Mouse (Mus musculus): ENCODE measurements around the gene Cuedc1. TPM values are rescaled to one million over a fixed set of nuclear protein-coding genes. Genes with fewer than 3 reads are reported as not detected.
A peak's percentile ranks its signal among the peaks of the same experiment; 100 is the strongest.

Gene Cuedc1
- polyA plus RNA-seq, 1 experiment from 2014 or later, result 17.4 TPM

DNA sequence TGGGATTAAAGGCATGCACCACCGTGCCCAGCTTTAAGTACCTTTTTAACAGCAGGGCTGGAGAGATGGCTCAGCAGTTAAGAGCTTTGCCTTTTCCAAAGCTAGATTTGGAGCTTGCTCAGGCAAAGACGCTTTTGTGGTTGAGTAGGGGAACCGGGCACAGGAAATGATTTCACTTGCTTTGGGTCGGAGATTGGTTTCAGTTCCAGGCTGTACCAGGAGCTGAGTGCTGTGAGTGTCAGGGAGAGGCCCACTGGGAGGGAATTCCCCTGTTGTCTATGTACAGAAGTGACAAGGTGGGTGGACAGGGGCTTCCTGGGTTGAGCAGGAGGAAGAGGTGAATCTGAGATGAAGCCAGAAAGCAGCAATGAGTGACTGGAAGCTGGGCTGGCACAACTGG, 9.5 kb downstream of the Cuedc1 start:
- Histone ChIP-seq H3K4me2 (ENCODE audit: low read depth, low read length) (no peak overlapping the region), H3K27me3 (replicated peaks; ENCODE audit: control insufficient read depth, insufficient read depth, low read length) (no peaks in the 10 kb centered on the region), H3K36me3 (ENCODE audit: control insufficient read depth, insufficient read depth, low read length) (no peaks in the 10 kb centered on the region), H3K4me3 (ENCODE audit: low read depth, low read length) (no peak overlapping the region), H3K4me1 (ENCODE audit: control insufficient read depth, insufficient read depth, low read length) (peaks cover 16% of the 10 kb centered on the region), H3K9me3 (ENCODE audit: control insufficient read depth, low read length) (no peaks in the 10 kb centered on the region), H3K9ac (ENCODE audit: low read depth, low read length) (no peak overlapping the region), H3K27ac (replicated peaks; ENCODE audit: low read depth, low read length) (no peak overlapping the region)
- DNase-seq (ENCODE audit: low spot score) (no peak), ATAC-seq (ENCODE audit: low read depth) (no peak)
- 64% methylated on average over 4 of the region's 4 CpGs for whole genome bisulfite sequencing

DNA sequence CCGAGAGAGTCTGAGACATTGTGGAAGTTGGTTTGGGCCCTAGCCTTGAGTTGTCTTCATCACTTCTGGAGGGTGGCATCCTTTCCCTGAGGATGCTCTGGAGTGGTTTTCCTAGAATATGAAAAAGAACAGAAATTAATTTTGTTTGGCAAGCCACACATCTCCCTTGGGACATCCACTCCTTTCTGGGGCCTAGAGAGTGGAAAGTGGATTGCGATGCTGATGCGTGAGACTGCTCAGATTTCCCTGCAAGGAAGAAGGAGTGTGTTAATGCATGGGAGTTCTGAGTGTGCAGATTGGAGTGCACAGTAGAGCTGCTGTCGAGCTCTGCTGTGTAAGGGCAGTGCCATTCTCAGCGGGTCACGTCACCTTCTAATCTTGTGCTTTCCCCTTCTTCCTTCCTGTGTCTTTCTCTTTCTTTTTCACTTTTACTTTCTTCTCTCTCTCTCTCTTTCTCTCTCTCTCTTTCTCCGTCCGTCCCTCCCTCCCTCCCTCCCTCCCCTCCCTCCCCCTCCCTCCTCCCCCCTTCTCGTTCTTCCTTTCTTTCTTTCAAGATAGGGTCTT, 12.3 kb downstream of the Cuedc1 start:
- no peak for DNase-seq (ENCODE audit: low spot score)
- Histone ChIP-seq H3K4me3 (ENCODE audit: low read depth, low read length) (no peak overlapping the region), H3K27ac (replicated peaks; ENCODE audit: low read depth, low read length) (no peak overlapping the region), H3K9ac (ENCODE audit: low read depth, low read length) (no peak overlapping the region), H3K9me3 (ENCODE audit: control insufficient read depth, low read length) (no peaks in the 10 kb centered on the region), H3K27me3 (replicated peaks; ENCODE audit: control insufficient read depth, insufficient read depth, low read length) (no peaks in the 10 kb centered on the region), H3K4me2 (ENCODE audit: low read depth, low read length) (no peak overlapping the region), H3K36me3 (ENCODE audit: control insufficient read depth, insufficient read depth, low read length) (no peaks in the 10 kb centered on the region), H3K4me1 (ENCODE audit: control insufficient read depth, insufficient read depth, low read length) (peaks cover 35% of the 10 kb centered on the region)
- no peak for ATAC-seq (ENCODE audit: low read depth)
- WGBS, result 66% methylated on average over 9 of the region's 9 CpGs

- no peak for DNase-seq (ENCODE audit: low spot score)
- Histone ChIP-seq H3K9ac (ENCODE audit: low read depth, low read length) (no peak overlapping the region), H3K4me1 (ENCODE audit: control insufficient read depth, insufficient read depth, low read length) (peaks cover 26% of the 10 kb centered on the region), H3K9me3 (ENCODE audit: control insufficient read depth, low read length) (no peaks in the 10 kb centered on the region), H3K4me3 (ENCODE audit: low read depth, low read length) (no peak overlapping the region), H3K4me2 (ENCODE audit: low read depth, low read length) (no peak overlapping the region), H3K36me3 (ENCODE audit: control insufficient read depth, insufficient read depth, low read length) (no peaks in the 10 kb centered on the region), H3K27ac (replicated peaks; ENCODE audit: low read depth, low read length) (no peak overlapping the region), H3K27me3 (replicated peaks; ENCODE audit: control insufficient read depth, insufficient read depth, low read length) (no peaks in the 10 kb centered on the region)
- 67% methylated on average over 13 of the region's 13 CpGs for WGBS
- ATAC-seq (ENCODE audit: low read depth), result no peak
Measured at GRCm38 (mm10) chr11:88112078-88112477, 14.2 kb downstream of the Cuedc1 start.

DNA sequence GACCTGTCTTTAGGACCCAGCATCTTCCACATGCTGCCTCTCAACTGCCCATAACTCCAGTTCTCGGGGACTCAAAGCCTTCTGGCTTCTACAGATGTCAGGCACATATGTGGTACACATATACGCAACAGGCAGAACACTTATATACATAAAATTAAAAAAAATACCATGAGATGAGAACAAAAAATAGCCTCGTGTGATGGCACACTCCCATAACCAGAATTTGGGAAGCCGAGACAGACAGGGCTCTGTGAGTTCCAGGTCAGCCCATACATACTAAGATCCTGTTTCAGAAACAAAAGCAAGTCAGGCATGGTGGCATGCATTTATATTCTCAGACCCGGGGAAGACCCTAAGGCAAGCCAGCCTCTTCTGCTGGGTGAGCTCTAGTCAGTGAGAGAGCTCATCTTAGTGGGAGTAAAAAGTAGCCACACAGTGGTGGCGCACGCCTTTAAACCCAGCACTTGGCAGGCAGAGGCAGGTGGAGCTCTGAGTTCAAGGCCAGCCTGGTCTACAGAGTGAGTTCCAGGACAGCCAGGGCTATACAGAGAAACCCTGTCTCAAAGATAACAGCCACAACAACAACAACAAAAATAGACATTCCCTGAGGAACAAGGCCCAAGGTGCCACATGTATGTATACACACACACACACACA, 14.9 kb downstream of the Cuedc1 start:
- H3K9ac ChIP-seq (ENCODE audit: low read depth, low read length), result no peak overlapping the region
- no peaks in the 10 kb centered on the region for H3K9me3 ChIP-seq (ENCODE audit: control insufficient read depth, low read length)
- no peaks in the 10 kb centered on the region for H3K36me3 ChIP-seq (ENCODE audit: control insufficient read depth, insufficient read depth, low read length)
- ATAC-seq (ENCODE audit: low read depth) (no peak), DNase-seq (ENCODE audit: low spot score) (no peak)
- no peak overlapping the region for H3K4me3 ChIP-seq (ENCODE audit: low read depth, low read length)
- peaks cover 22% of the 10 kb centered on the region for H3K4me1 ChIP-seq (ENCODE audit: control insufficient read depth, insufficient read depth, low read length)
- no peaks in the 10 kb centered on the region for H3K27me3 ChIP-seq (replicated peaks; ENCODE audit: control insufficient read depth, insufficient read depth, low read length)
- WGBS, result 70% methylated on average over 7 of the region's 7 CpGs
- no peak overlapping the region for H3K27ac ChIP-seq (replicated peaks; ENCODE audit: low read depth, low read length)
- H3K4me2 ChIP-seq (ENCODE audit: low read depth, low read length), result no peak overlapping the region

GRCm38 (mm10) chr11:88113543-88114271, 15.8 kb downstream of the Cuedc1 start:
- ATAC-seq (ENCODE audit: low read depth) (no peak), DNase-seq (ENCODE audit: low spot score) (no peak)
- H3K4me2 ChIP-seq (ENCODE audit: low read depth, low read length), result no peak overlapping the region
- 0 out of 2 replicates have a peak overlapping the region, but pooled peaks have one; percentile 8 for H3K27ac ChIP-seq (replicated peaks; ENCODE audit: low read depth, low read length)
- no peak overlapping the region for H3K9ac ChIP-seq (ENCODE audit: low read depth, low read length)
- H3K4me1 ChIP-seq (ENCODE audit: control insufficient read depth, insufficient read depth, low read length), result peaks cover 31% of the 10 kb centered on the region
- H3K9me3 ChIP-seq (ENCODE audit: control insufficient read depth, low read length), result no peaks in the 10 kb centered on the region
- no peaks in the 10 kb centered on the region for H3K36me3 ChIP-seq (ENCODE audit: control insufficient read depth, insufficient read depth, low read length)
- H3K27me3 ChIP-seq (replicated peaks; ENCODE audit: control insufficient read depth, insufficient read depth, low read length), result no peaks in the 10 kb centered on the region
- WGBS, result 29% methylated on average over 6 of the region's 6 CpGs
- H3K4me3 ChIP-seq (ENCODE audit: low read depth, low read length), result no peak overlapping the region

- 18% methylated on average over 8 of the region's 8 CpGs for WGBS
- Histone ChIP-seq H3K9me3 (ENCODE audit: control insufficient read depth, low read length) (no peaks in the 10 kb centered on the region), H3K4me1 (ENCODE audit: control insufficient read depth, insufficient read depth, low read length) (peaks cover 43% of the 10 kb centered on the region), H3K9ac (ENCODE audit: low read depth, low read length) (no peak overlapping the region), H3K27ac (replicated peaks; ENCODE audit: low read depth, low read length) (no peak overlapping the region), H3K4me2 (ENCODE audit: low read depth, low read length) (no peak overlapping the region), H3K36me3 (ENCODE audit: control insufficient read depth, insufficient read depth, low read length) (no peaks in the 10 kb centered on the region), H3K27me3 (replicated peaks; ENCODE audit: control insufficient read depth, insufficient read depth, low read length) (no peaks in the 10 kb centered on the region), H3K4me3 (ENCODE audit: low read depth, low read length) (no peak overlapping the region)
- ATAC-seq (ENCODE audit: low read depth), result peak; percentile 4; the same call in 1 of the 2 replicates
- DNase-seq (ENCODE audit: low spot score), result peak; percentile 70
Measured at GRCm38 (mm10) chr11:88114871-88115301, 17.0 kb downstream of the Cuedc1 start.

DNA sequence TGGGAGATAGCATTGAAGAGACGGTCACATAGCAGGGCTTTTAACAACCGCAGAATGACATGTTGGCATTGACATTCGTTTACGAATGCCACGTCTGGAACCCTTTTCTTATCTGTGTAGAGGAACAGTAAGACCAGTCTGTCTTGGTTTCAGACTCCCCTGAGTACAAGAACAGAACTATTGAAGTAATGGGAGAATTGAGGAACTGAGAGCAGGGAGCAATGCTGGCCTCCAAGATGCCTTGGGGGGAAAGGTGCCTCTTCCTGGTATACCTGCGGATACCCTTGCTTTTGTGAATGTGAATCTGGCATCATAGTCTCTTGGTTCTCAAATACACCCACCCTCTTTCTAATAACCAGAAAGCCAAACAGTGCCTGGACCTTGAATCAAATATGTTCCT, 18.7 kb downstream of the Cuedc1 start:
- no peaks in the 10 kb centered on the region for H3K27me3 ChIP-seq (replicated peaks; ENCODE audit: control insufficient read depth, insufficient read depth, low read length)
- H3K27ac ChIP-seq (replicated peaks; ENCODE audit: low read depth, low read length), result no peak overlapping the region
- no peak overlapping the region for H3K4me2 ChIP-seq (ENCODE audit: low read depth, low read length)
- H3K4me3 ChIP-seq (ENCODE audit: low read depth, low read length), result no peak overlapping the region
- peaks cover 44% of the 10 kb centered on the region for H3K4me1 ChIP-seq (ENCODE audit: control insufficient read depth, insufficient read depth, low read length)
- DNase-seq (ENCODE audit: low spot score), result no peak
- no peak overlapping the region for H3K9ac ChIP-seq (ENCODE audit: low read depth, low read length)
- ATAC-seq (ENCODE audit: low read depth), result no peak
- no peaks in the 10 kb centered on the region for H3K36me3 ChIP-seq (ENCODE audit: control insufficient read depth, insufficient read depth, low read length)
- WGBS, result 78% methylated on average over 6 of the region's 6 CpGs
- no peaks in the 10 kb centered on the region for H3K9me3 ChIP-seq (ENCODE audit: control insufficient read depth, low read length)

DNA sequence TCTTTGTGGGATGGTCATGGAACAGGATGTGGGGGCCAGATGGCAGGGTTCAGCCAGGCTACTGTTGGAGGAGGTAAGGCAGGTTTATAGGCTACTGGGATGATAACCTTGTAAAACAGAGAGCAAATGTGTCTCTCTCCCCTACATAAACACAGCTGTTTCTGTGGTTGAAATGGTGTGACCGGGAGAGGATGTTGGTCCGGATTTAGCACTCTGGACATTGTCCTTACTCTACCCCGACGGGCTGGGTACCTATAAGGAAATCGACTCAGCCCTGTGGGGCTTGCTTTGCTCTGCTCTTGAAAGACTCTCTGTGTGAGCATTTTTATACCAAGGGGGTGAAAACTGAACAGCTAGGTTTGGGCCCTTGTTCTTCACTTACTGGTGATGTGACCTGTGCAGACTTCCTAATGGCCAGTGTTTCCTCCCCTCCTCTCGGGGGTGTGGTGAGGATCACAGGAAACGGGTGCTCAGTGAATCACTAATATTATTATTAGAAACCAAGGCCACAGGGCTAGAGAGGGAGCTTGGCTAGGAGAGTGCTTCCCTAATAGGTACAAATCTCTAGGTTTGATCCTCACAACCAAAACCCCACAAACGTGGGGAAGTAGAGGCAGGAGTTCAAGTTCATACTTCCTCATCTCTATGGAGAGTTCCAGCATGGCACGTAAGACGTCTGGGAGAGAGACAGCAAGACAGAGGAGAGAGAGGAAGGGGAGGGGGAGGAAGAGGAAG, 19.7 kb downstream of the Cuedc1 start:
- no peak for DNase-seq (ENCODE audit: low spot score)
- ATAC-seq (ENCODE audit: low read depth), result no peak
- Histone ChIP-seq H3K9ac (ENCODE audit: low read depth, low read length) (no peak overlapping the region), H3K9me3 (ENCODE audit: control insufficient read depth, low read length) (no peaks in the 10 kb centered on the region), H3K4me3 (ENCODE audit: low read depth, low read length) (no peak overlapping the region), H3K27me3 (replicated peaks; ENCODE audit: control insufficient read depth, insufficient read depth, low read length) (no peaks in the 10 kb centered on the region), H3K4me1 (ENCODE audit: control insufficient read depth, insufficient read depth, low read length) (peaks cover 47% of the 10 kb centered on the region), H3K36me3 (ENCODE audit: control insufficient read depth, insufficient read depth, low read length) (no peaks in the 10 kb centered on the region), H3K27ac (replicated peaks; ENCODE audit: low read depth, low read length) (peak overlapping the region; percentile 86), H3K4me2 (ENCODE audit: low read depth, low read length) (no peak overlapping the region)
- 51% methylated on average over 10 of the region's 10 CpGs for whole genome bisulfite sequencing
